Mouse (Mus musculus) heart, embryonic 10.5 days (tissue): ENCODE measurements at regions not wholly inside any gene's neighbourhood (a gene's known extent, or its start where the extent isn't known, plus 50 kb on each side); places are given as distances from the start of the nearest gene placed in this dataset.

ENCODE experiments used
- DNase-seq: peaks from one replicate; pipeline ENCODE4 v3.0.0-alpha.2; 2017; ENCODE audit warnings: low spot score
- H3K27ac ChIP-seq: fragments of 300-500 bp; sonication (generic); 2 replicates; pipeline ENCODE4 v1.5.1; 2016; ENCODE audit warnings: mild to moderate bottlenecking
- H3K27me3 ChIP-seq: fragments of 300-500 bp; sonication (generic); 2 replicates; pipeline ENCODE4 v1.6.1; 2016; ENCODE audit warnings: mild to moderate bottlenecking; ENCODE audit not compliant: poor library complexity, insufficient read depth, severe bottlenecking
- H3K36me3 ChIP-seq: fragments of 300-500 bp; sonication (generic); 2 replicates; pipeline ENCODE4 v1.6.1; 2016; ENCODE audit warnings: mild to moderate bottlenecking, moderate library complexity
- H3K4me1 ChIP-seq: fragments of 300-500 bp; sonication (generic); 2 replicates; pipeline ENCODE4 v1.6.1; 2016; ENCODE audit warnings: mild to moderate bottlenecking
- H3K4me3 ChIP-seq: fragments of 300-500 bp; sonication (generic); 2 replicates; pipeline ENCODE4 v1.5.1; 2016; ENCODE audit warnings: mild to moderate bottlenecking, moderate library complexity
- H3K9me3 ChIP-seq: fragments of 300-500 bp; sonication (generic); 2 replicates; pipeline ENCODE4 v1.6.1; 2016; ENCODE audit warnings: mild to moderate bottlenecking, moderate library complexity
- WGBS: fragments of 180-500 bp; shearing (Covaris S2); methylation state at CpG from one replicate; pipeline ENCODE4 v1.1.7; 2016; 5-methylcytosine and 5-hydroxymethylcytosine counted together

DNA sequence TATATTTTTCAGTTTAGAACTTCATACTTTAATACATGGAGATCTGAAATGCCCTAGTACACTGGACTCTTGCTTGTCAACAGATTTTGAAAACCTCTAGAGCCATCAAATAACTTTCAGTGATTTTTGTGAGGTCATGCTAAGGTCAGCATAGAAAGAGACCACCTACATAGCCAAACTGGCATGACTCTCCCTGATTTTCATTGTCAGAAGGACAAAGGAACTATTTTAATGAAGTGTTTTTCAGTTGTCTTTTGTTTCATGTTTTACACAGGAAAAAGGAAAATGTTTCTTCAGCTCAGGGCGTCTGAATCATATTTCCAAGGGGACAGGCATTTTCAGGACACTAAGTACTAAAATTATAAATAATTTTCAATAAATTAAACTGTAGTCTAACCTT, 585.2 kb downstream of the Nfib start:
- WGBS: 56% methylated on average over 1 of the region's 1 CpGs
- no peaks in the 10 kb centered on the region for H3K36me3 ChIP-seq
- no peaks in the 10 kb centered on the region for H3K27me3 ChIP-seq

DNA sequence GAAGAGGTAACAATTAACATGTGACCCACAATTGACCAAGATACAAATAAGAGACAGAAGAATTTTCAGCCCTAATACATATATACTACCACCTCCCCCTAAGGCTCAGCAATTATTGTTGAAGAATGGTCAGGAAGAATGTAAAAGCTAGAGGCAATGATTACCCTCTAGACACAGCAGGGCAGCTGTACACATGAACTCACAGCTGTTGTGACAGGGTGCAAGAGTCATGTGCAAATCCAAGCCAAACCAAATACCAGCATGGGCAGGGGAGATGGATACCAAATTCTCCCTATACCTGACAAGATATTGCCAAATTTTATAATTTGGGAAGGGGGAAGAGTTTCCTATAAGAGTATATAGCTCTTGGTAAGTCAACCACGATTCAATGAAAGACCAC, 603.7 kb downstream of the Nfib start:
- Histone ChIP-seq H3K4me1 (no peaks in the 10 kb centered on the region), H3K36me3 (no peaks in the 10 kb centered on the region), H3K27ac (no peak overlapping the region), H3K4me3 (no peak overlapping the region), H3K9me3 (no peaks in the 10 kb centered on the region), H3K27me3 (no peaks in the 10 kb centered on the region)
- 89% methylated on average over 1 of the region's 1 CpGs for WGBS
- DNase-seq: no peak

More for the DNA sequence above, 585.2 kb downstream of the Nfib start:
- Histone ChIP-seq H3K4me3 (no peak overlapping the region), H3K9me3 (no peaks in the 10 kb centered on the region), H3K27ac (no peak overlapping the region), H3K4me1 (no peaks in the 10 kb centered on the region; the same call in 1 of the 2 replicates)
- DNase-seq: no peak

DNA sequence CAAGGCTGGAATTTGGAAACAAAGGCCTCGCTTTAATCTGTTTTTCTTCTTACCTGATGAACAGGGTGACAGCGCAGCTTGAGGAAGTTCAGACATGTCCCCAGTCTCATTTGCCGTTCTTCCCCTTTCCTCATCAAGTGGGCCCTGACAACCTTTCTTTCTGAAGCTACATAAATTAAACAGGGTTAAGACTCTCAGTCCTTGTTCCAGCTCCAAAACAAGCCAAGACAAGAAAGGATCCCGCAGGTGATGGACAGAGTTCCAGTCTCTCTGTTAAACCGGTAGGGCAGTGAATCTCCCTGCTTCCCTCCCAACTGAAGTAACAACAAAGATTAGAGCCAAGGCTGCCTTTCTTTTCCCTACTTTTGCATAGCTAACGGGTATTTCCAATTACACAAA, 605.6 kb downstream of the Nfib start:
- Histone ChIP-seq H3K4me3 (no peak overlapping the region), H3K27me3 (no peaks in the 10 kb centered on the region), H3K9me3 (no peaks in the 10 kb centered on the region), H3K27ac (no peak overlapping the region), H3K36me3 (no peaks in the 10 kb centered on the region), H3K4me1 (no peaks in the 10 kb centered on the region)
- 79% methylated on average over 6 of the region's 6 CpGs for WGBS
- DNase-seq: no peak

DNA sequence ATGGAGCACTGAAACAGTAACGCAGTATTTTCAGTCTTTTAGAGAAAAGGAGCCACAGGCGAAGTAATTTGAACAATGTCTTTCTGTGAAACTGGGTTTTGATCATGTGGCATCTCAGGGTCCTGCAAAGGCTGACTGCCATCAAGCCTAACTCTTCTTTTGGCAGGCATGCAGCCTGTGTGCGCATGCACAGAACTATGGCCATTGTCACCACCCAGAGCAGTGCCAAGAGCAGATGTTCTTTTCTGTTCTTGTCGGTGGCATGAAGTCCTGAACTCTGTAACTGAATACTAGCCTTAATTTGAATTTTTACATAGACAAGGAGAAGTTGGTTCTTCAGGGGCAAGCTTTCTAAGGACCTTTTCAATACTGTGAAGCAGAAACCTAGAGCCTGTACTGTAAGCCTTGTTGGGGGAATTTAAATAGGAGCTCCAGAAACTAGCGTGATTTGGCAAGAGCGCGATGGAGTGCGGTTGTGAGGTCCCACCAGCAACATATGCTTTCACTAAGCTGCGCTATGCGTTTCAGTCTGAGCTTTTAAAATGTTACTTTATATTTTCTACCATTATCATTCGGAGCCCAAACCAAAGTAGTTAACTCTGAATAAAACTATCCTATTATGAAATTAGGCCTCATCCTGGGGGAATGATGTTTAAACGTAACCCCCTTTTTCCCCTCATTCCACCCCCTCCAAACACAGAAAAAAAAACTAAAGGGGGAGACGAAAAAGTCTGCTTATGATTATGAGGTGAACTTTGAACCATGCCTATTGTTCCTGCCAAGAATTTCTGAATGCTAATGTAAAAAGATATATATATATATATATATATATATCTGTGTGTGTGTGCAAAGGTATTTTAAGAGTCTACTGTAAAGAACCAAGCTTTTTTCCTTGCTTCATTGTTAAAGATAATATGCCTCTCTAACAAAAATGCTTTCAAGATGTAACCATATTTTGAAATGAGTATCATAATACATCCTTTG, 606.3 kb downstream of the Nfib start:
- Histone ChIP-seq H3K4me3 (no peak overlapping the region), H3K9me3 (no peaks in the 10 kb centered on the region), H3K4me1 (no peaks in the 10 kb centered on the region), H3K36me3 (no peaks in the 10 kb centered on the region), H3K27me3 (no peaks in the 10 kb centered on the region), H3K27ac (no peak overlapping the region)
- DNase-seq: no peak
- 92% methylated on average over 13 of the region's 13 CpGs for WGBS

DNA sequence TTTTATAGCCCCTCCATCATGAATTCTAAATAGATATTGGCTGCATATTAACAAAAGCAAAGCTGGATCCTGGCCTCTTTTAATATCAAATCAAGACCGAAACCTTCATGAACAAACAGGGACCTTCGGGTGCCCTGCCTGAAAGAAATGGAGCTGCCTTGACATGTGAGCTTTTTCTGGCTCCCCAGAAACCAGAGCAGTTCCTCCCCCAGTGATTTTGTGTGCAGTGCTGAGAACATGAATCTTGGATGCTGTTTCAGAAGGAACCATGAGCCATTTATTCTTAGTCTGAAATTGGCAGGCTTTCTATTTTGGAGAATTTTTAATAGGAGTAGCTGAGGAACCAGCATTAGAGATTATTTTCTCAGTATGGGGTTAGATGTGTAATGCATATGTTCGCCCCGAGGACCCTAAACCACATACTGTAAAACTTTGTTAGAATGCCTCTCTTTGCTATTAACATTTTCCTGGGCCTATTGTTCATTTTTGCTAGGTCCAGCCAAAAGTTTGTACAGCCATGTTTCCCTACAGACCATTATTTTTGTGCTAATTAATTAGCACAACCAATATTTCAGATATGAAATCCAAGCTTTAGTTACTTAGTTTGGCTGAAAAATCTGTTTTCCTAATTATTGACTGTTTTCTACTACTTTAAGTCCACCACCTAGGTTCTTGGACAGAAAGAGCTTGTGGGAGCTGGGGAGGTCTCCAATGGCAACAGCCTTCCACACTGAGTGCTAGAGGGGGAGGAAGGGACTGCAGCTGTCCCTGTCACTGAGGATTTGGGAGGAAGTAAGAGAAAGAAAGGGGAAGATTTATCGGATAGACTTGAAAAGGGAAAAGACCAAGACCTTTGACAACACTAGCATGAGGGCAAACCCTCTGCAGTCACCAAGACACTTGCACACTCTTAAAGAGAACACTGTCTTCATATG, 613.0 kb downstream of the Nfib start:
- H3K4me3 ChIP-seq: no peak overlapping the region
- no peak for DNase-seq
- no peaks in the 10 kb centered on the region for H3K36me3 ChIP-seq
- no peaks in the 10 kb centered on the region for H3K27me3 ChIP-seq
- H3K4me1 ChIP-seq: no peaks in the 10 kb centered on the region
- WGBS: 78% methylated on average over 5 of the region's 5 CpGs
- H3K27ac ChIP-seq: no peak overlapping the region
- no peaks in the 10 kb centered on the region for H3K9me3 ChIP-seq

DNA sequence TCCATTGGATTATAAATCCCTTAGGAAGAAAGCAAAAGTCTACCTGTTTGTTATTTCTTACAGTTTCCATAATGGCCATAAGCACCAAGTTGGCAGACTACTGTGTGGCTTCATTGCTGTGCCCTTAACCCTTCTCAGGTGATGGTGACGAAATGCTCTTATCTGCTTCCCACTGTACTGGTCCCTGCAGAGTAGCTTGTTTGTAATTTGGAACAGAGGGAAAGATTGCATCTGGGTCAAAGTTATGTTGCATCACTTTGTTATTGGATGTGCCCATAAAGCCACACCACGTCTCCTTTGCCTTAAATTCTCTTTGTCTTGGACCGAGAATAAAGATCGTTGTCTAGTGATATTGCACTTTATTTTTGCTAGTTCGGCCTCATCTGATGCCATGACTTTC, 615.9 kb downstream of the Nfib start:
- H3K36me3 ChIP-seq: no peaks in the 10 kb centered on the region
- WGBS: 89% methylated on average over 5 of the region's 5 CpGs
- no peak for DNase-seq

DNA sequence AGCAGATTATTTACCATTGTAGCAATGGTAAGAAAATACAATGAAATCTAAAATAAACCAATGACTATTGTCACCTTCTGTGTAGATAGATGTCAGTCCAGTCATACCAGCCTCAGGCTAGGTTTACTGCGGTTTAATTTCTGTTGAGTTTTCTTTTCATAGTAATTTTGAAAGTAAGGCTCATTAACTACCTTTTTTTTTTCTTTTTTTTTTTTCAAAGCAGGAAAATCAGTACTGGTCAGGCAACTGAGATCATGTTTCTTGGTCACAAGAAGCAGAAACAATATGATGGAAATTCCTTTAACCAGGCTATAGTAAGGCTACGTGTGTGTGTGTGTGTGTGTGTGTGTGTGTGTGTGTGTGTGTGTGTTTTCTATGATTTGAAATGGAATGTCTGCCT, 622.0 kb downstream of the Nfib start:
- no peaks in the 10 kb centered on the region for H3K4me1 ChIP-seq
- DNase-seq: no peak
- H3K4me3 ChIP-seq: no peak overlapping the region
- H3K9me3 ChIP-seq: no peaks in the 10 kb centered on the region
- no peaks in the 10 kb centered on the region for H3K36me3 ChIP-seq
- no peaks in the 10 kb centered on the region; the same call in 1 of the 2 replicates for H3K27me3 ChIP-seq
- H3K27ac ChIP-seq: no peak overlapping the region
- 84% methylated on average over 2 of the region's 2 CpGs for WGBS

More for the DNA sequence above, 615.9 kb downstream of the Nfib start:
- Histone ChIP-seq H3K9me3 (no peaks in the 10 kb centered on the region), H3K4me1 (no peaks in the 10 kb centered on the region), H3K27ac (no peak overlapping the region), H3K4me3 (no peak overlapping the region), H3K27me3 (no peaks in the 10 kb centered on the region)

DNA sequence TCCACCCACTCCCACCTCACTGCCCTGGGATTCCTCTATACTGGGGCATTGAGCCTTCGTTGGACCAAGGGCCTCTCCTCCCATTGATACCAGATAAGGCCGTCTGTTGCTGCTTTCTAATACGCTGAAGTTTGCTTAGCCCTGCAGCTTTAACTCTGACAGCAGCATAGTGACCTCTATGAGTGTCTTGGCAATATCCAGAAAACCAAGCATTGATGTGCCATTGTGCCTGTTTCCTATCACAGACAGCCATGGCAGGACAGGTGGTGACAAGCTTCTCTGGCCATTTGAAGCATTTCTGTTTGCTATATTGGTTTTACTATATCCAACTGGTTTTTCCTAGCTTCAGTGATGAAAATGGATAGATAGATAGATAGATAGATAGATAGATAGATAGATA, 625.4 kb upstream of the Mpdz start:
- peak; percentile 80 for DNase-seq
- Histone ChIP-seq H3K27me3 (no peaks in the 10 kb centered on the region), H3K36me3 (no peaks in the 10 kb centered on the region), H3K4me3 (no peak overlapping the region), H3K4me1 (peaks cover 38% of the 10 kb centered on the region), H3K27ac (0 out of 2 replicates have a peak overlapping the region, but pooled peaks have one; percentile 7), H3K9me3 (no peaks in the 10 kb centered on the region)
- WGBS: 13% methylated on average over 3 of the region's 3 CpGs

DNA sequence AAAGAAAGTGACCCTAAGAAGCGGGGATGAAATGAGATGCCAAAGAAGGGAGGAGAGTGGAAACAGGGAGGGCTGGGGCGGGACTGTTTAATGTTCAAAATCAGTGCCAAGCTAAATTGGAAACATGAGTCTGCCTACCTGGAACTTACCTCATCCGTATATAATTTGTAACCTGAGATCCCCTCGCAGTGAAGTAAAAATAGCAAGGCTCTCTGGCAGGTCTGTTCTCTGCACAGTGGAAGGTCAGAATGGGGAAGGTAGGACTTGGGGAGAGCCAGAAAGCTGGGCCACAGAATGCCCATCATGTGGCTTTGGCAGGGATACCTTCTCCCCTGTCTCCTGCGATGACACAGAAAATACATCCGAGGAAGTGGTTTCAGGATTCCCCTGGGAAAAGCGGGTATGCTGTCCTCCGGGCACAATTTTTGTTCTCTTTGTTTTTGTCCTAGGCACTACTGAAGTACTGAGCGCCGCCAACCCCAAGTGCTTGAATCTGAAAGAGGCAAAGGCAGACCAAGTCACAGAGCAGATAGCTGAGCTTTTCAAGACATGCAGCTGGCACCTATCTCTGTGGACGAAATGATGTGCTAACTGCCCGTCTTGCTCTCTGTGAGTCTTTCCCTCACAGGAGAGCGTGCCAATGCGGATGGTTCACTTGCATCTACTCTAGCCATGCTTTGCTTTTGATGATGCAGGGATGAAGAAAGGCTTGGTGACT, 623.2 kb upstream of the Mpdz start:
- Histone ChIP-seq H3K4me3 (peak overlapping the region; percentile 37), H3K4me1 (peaks cover 41% of the 10 kb centered on the region), H3K27me3 (no peaks in the 10 kb centered on the region), H3K36me3 (no peaks in the 10 kb centered on the region), H3K27ac (peak overlapping the region; percentile 82), H3K9me3 (no peaks in the 10 kb centered on the region)
- no peak for DNase-seq
- 49% methylated on average over 14 of the region's 14 CpGs for WGBS

DNA sequence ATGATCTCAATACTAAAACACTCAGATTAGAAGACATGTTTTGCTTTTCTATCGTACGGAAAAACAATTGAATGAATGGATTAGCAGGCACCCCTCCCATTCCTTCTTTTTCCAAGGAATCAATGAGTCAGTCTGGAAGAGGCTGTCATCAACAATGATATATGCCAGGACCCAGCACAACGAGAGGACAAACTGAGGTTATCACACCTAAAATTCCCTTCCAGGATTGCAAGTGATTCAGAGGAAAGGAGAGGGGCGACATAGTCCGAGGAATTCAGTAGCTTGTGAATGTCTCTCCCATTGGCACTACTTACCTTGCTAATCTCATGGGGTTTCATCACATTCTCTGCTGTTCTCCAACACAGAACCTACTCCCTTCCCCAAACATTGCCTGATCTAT, 620.1 kb upstream of the Mpdz start:
- peak; percentile 79 for DNase-seq
- 19% methylated on average over 5 of the region's 5 CpGs for WGBS
- H3K27me3 ChIP-seq: no peaks in the 10 kb centered on the region
- H3K4me1 ChIP-seq: peaks cover 31% of the 10 kb centered on the region
- H3K27ac ChIP-seq: peak overlapping the region; percentile 36; the same call in 1 of the 2 replicates
- no peaks in the 10 kb centered on the region for H3K36me3 ChIP-seq
- no peak overlapping the region for H3K4me3 ChIP-seq
- H3K9me3 ChIP-seq: no peaks in the 10 kb centered on the region

DNA sequence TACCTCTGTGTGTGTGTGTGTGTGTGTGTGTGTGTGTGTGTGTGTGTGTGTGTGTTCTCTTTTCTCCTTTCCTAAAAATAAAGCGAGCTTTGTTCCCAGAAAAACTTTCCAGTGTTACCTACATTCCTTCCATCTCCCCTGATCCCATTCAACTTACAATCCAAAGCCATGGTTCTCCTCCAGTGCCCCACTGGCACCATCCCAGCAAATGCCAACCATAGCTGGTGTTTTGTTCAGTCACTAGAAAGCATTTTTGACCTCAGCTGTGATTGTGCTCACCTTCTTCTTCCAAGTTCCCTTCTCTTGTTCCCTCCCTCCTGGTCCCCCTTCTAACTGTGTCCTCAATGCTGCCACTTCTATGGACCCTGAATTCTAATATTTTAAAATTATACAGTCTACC, 614.1 kb upstream of the Mpdz start:
- H3K9me3 ChIP-seq: no peaks in the 10 kb centered on the region
- no peak overlapping the region for H3K27ac ChIP-seq
- 73% methylated on average over 1 of the region's 1 CpGs for WGBS
- H3K4me1 ChIP-seq: no peaks in the 10 kb centered on the region
- H3K27me3 ChIP-seq: no peaks in the 10 kb centered on the region
- H3K4me3 ChIP-seq: no peak overlapping the region
- no peak for DNase-seq
- no peaks in the 10 kb centered on the region for H3K36me3 ChIP-seq

DNA sequence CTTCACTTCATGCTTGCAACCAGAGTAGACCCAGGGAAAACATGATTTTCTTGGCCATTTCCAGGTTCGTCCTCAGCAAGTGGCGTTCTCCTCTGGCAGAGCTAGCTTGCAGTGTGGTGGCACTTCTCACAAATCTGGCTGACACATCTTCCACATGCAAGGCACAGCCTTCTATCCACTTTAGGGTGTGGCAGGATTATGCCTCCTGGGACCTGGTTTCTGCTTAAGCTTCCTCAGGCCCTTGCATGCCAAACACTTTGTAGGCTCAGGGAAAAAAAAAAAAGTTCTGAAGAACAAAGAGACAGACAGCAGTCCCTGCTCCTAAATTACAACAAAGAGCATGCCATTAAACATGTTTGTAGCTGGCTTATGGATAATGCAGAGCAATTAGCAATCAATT, 605.6 kb upstream of the Mpdz start:
- Histone ChIP-seq H3K4me3 (no peak overlapping the region), H3K4me1 (0 out of 2 replicates have a peak, but pooled peaks cover 2% of the 10 kb centered on the region), H3K27me3 (no peaks in the 10 kb centered on the region), H3K9me3 (no peaks in the 10 kb centered on the region), H3K36me3 (no peaks in the 10 kb centered on the region), H3K27ac (no peak overlapping the region)
- DNase-seq: no peak
- WGBS: 79% methylated on average over 2 of the region's 2 CpGs
